Mouse (Mus musculus) layer of hippocampus, adult 9-10 months (tissue): Measurements from ENCODE around the gene AC140267.1.

ENCODE experiments used
- DNase-seq: peaks from one replicate; pipeline ENCODE4 v3.0.0; 2022; ENCODE audit warnings: low spot score

The AC140267.1 gene

DNA sequence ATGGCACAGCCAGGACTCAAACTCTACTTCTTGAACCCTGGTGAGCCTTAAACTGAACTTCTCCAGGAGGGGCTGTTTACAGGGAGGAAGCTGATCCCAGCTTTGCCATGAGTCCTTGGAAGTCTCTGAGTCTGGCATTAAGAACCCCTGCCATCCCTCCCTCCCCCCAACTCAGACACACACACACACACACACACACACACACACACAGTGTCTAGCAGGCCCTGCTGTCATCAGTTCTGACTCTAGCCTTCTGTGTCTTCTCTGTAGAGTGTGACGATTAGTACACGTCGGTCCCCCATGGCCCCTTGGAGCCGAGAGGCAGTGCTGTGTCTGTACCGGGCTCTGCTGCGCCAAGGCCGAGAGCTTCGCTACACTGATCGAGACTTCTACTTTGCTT lies at the start of gene AC140267.1:
TSS of gene AC140267.1 (plus strand) at position 301 of the 400 bp plus-strand sequence.
- DNase-seq = no peak

- no peak for DNase-seq
Observed at GRCm38 (mm10) chr15:80188927-80189326, 46.7 kb upstream of the AC140267.1 start.

GRCm38 (mm10) chr15:80190075-80190474 lies 45.6 kb upstream of the AC140267.1 start:
- no peak for DNase-seq

GRCm38 (mm10) chr15:80191585-80192245 lies 43.9 kb upstream of the AC140267.1 start:
- no peak for DNase-seq

DNA sequence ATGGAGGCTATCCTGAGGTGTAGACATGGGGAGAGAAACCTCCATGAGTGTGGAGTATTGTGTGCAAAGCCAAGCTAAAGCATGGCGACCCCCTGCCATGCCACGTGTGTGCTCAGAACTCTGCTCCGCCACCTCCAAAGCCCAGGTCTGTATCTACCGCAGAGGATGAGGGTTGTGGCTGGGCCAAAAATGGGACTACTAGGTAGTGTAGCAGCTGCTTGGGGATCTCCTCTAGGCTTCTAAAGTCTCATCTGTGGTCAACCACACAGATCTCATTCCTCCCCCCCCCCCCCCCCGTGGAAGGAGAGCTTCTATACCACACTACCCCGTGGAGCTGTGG lies 43.4 kb upstream of the AC140267.1 start:
- DNase-seq = no peak

DNA sequence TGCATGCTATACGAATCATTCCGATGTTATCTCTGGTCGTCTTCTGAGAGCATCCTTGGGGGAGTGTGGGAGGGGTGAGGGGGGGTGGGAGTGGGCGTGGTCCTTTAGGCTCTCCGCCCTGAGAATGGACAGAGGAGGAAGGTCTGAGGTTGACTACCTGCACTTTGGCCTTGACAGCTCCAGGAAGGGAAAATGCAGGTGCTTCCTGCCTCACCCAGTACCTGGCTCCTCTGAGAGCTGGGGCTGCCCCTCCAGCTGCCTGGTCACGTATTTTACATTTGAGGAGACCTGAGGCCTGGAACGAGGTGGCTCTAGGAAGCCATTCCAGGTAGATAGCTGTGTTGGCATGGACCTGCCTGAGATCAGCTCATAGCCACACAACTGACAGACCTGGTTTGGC lies 42.8 kb upstream of the AC140267.1 start:
- DNase-seq = no peak

GRCm38 (mm10) chr15:80199556-80199955 lies 36.1 kb upstream of the AC140267.1 start:
- DNase-seq = no peak

DNA sequence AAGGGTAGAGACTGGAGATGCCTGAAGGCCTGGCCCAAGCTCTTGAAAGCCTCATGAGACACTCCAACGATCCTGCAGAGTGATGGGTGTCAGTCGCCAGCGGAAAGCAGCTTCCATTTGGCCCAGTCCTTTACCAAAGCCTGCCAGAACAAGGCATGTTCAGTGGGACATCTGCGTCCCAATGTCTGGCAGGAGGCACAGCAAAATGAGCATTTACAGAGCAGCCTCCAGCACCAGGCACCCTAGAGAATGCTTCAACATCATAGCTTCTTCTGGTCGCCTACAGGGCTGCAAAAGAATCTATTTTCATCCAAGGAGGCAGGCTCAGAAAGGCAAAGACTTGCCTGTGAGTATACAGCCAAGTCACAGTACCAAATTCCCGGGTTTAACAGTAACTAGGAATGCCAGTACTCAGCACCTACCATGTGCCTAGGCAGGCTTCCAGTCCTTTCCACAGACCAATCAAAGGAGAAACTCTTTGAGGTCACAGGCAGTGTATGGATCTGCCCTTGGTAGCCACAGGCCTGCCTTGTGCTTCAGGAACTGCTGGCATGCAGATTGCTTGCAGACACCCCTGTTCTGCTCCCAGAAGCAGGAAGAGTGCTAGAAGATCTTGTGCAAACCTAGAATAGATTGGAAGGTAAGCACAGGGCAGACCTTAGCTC lies 33.4 kb upstream of the AC140267.1 start:
- peak; percentile 52 for DNase-seq

DNA sequence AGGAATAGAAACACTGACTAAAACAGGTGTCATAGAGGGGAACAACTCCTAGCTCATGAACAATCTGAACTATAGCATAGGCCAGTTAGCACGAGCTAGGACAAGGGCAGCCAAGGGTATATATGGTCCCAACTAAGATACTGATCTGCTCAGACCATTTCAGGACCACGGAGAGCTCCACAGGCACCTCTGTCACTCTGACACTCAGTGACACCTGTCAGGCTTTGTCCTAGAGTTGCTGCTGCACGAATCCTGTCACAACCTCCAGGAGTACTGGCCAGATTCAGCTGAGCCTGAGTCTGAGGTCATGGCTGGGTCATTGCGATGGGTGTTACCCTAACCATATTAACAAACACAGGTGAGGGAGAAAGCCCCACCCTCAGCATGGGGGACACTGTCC lies 32.2 kb upstream of the AC140267.1 start:
- no peak for DNase-seq

GRCm38 (mm10) chr15:80206057-80206565 lies 29.5 kb upstream of the AC140267.1 start:
- no peak for DNase-seq

DNA sequence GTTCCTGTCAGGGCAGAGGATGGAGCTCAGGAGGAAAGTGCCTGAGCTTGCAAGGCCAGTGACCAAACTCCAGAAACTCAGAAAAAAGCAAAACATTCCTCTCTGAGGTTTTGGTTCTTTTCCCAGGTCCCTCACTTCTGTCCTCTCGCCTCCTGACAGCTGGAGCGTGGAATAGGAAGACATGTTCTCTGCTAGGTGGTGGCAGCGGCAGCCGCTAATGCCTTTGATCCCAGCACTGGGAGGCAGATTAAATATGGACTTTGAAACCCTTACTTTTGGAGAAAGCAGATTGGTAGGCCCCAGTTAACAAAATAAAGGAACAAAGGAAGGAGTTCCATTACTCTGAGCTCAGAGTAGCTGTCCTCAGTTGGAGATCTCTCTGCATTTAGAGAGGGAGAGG lies 27.2 kb upstream of the AC140267.1 start:
- DNase-seq = no peak

DNA sequence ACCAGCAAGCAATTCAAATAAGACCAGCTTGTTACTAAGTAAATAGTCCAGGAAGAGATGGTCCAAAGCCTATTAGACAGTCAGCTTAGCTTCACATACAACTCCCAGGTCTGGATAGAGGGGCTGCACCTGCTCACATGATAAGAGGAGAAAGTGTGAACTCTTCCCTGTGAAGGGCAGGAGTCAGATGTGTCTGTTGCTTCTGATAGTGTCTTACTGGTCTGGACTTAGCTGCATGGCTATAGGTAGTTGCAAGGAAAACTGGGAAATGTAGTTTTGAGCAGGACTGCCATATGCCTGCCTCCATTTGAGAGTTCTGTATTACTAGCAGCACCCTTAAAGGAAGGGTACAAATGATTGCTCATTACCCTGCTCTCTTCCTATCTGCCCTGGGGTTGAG lies 21.9 kb upstream of the AC140267.1 start:
- no peak for DNase-seq

GRCm38 (mm10) chr15:80215716-80216479 lies 19.7 kb upstream of the AC140267.1 start:
- DNase-seq = no peak

- no peak for DNase-seq
Observed at GRCm38 (mm10) chr15:80216480-80216820, 19.2 kb upstream of the AC140267.1 start.

- no peak for DNase-seq
Observed at GRCm38 (mm10) chr15:80217476-80217875, 18.2 kb upstream of the AC140267.1 start.

- DNase-seq = no peak
Observed at GRCm38 (mm10) chr15:80219211-80219610, 16.4 kb upstream of the AC140267.1 start.

DNA sequence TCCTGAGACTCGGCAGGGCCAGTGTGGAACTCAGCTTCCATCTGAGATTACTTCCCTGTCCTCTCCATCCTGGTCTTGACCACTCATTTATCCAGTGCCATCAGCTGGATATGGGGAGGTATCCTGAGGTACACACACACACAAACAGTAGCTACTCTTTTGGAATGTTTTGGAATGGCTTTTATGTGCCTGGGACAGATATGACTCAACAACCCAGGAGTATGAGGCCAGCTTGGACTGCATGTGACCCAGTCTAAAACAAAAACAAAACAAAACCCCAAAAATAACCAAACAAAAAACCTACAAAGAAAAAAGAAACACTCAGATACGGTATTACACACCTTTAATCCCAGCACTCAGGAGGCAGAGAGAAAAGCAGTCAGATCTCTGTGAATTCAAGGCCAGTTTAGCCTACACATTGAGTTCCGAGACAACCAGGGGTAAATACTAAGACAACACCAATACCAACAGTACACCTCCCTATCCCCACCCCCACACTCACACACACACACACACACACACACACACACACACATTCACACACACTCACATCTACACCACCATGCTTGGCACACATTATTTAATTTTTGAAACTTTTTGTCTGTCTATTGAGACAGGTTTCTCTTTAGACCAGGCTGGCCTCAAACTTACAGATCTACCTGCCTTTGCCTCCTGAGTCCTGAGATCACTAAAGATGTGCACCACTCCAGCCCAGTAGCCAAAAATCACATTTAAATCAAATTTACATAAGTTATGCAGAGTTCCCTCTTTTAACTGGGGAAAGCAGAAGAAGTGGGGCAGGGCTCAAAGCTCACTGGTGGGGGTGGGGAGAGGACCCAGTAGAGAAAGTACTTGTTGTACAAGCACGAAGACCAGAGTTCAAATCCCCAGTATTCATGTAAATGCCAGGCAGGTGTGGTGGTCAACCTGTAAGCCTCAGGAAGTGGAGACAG lies 15.7 kb upstream of the AC140267.1 start:
- DNase-seq = no peak

DNA sequence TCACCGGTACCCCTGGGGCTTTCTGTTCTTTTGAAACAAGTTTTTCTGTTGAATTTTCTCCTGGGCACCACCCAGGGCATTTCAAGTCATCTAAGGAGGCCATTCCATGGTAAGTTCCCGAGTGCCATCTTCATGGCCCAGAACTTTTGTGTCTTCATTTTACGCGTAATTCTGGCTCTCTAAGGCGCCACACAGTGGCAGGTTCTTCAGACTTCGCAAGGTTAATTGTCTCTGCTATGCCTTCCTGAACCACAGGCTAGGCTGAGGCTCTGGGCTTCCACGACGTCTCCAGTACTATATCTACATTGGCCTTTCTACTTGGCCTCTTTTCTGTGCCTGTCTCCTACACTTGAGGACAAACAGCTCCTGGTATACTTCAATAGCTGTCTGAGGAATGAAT lies 14.6 kb upstream of the AC140267.1 start:
- DNase-seq = no peak

DNA sequence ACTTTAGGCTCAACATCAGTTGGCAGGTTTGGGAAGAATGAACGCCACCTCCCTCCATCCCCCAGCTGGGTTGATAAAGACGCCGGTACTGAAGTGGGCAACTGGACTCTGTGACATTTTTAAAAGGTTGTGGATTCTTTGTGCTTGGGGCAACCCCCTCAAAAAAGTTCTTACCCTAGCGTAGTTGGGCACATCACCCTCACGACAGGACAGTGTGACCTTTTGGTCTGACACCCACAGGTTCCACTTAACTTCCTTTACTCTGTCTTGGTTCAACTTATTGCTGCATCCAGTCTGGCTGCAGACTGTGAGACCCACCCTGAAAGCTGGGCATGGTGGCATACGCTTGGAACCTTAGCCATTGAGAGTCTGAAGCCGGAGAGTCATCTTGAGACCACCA lies 11.9 kb upstream of the AC140267.1 start:
- no peak for DNase-seq

DNA sequence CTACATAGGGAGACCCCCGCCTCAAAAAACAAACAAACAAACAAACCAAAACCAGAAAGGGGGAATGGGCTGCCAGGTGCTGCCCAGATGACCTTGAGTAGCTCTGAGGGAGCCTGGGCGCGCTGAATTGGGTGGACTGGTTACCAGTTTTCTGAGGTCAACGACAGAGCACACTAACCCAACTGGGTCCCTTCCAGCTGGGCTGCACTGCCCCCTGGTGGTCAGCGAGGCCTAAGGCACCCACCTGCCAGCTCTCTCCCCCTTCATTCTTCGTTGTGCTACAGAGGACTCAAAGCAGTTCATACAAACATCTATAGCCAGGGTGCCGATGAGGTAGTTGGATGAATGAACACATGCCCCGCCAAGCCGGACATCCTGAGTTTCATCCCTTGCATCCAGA lies 10.4 kb upstream of the AC140267.1 start:
- DNase-seq = no peak

DNA sequence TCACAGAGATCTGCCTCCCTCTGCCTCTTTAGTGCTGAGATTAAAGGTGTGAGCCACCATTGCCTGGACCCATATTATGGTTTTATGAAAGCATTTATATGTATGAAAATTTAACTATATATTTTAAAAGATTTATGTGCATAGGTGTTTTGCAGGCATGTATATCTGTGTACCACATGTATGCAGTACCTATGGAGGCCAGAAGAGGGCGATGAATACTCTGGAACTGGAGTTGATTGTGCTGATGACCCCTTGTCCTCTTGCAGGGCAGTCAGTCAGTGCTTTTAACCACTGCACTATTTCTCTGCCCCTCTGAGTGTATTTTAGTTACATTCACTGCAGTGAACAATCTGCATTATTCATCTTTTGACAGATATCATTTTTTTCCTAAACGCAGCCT lies 9.8 kb upstream of the AC140267.1 start:
- no peak for DNase-seq
